Mouse (Mus musculus) midbrain, embryonic 16.5 days (tissue): ENCODE measurements around the gene Fam129c. TPM values are rescaled to one million over a fixed set of nuclear protein-coding genes. Genes with fewer than 3 reads are reported as not detected.

Experiments used
- ATAC-seq: fragments of 200-750 bp; cut with Nextera tagmentation; 2 replicates; pipeline ENCODE4 v1.8.0; 2017; ENCODE audit warnings: moderate TSS enrichment
- H3K27ac ChIP-seq: fragments of 300-500 bp; sonication (generic); 2 replicates; pipeline ENCODE4 v1.5.1; 2014; ENCODE audit warnings: mild to moderate bottlenecking, low read length, mixed read lengths
- H3K27me3 ChIP-seq: fragments of 300-500 bp; sonication (generic); 2 replicates; pipeline ENCODE4 v1.6.1; 2014; ENCODE audit warnings: low read depth, low read length, mixed read lengths; ENCODE audit not compliant: control insufficient read depth, insufficient read depth
- H3K36me3 ChIP-seq: fragments of 300-500 bp; sonication (generic); 2 replicates; pipeline ENCODE4 v1.6.1; 2014; ENCODE audit warnings: mild to moderate bottlenecking, low read length, moderate library complexity, mixed read lengths; ENCODE audit not compliant: control insufficient read depth, insufficient read depth
- H3K4me1 ChIP-seq: fragments of 300-500 bp; sonication (generic); 2 replicates; pipeline ENCODE4 v1.6.1; 2014; ENCODE audit warnings: mild to moderate bottlenecking, low read length, mixed read lengths; ENCODE audit not compliant: control insufficient read depth, insufficient read depth
- H3K4me2 ChIP-seq: fragments of 300-500 bp; sonication (generic); 2 replicates; pipeline ENCODE4 v1.6.1; 2014; ENCODE audit warnings: mild to moderate bottlenecking, low read length, mixed read lengths
- H3K4me3 ChIP-seq: fragments of 300-500 bp; sonication (generic); 2 replicates; pipeline ENCODE4 v1.5.1; 2014; ENCODE audit warnings: low read depth, mild to moderate bottlenecking, low read length, moderate library complexity, mixed read lengths
- H3K9ac ChIP-seq: fragments of 300-500 bp; sonication (generic); 2 replicates; pipeline ENCODE4 v1.6.1; 2014; ENCODE audit warnings: low read depth, low read length, mixed read lengths
- H3K9me3 ChIP-seq: fragments of 300-500 bp; sonication (generic); replicated peaks from 2 replicates; pipeline ENCODE4 v1.6.1; 2014; ENCODE audit warnings: mild to moderate bottlenecking, low read length, mixed read lengths; ENCODE audit not compliant: control insufficient read depth, poor library complexity, severe bottlenecking
- WGBS: fragments of 180-500 bp; shearing (Covaris S2); extraction: QIAGEN DNeasy Blood & Tissue Kit; methylation state at CpG from one replicate; pipeline ENCODE4 v1.1.7; 2014; 5-methylcytosine and 5-hydroxymethylcytosine counted together
- polyA plus RNA-seq: library from polyadenylated mRNA; unstranded; fragments of >200 nt; fragmentation: Nextera tagmentation; extraction: Ambion mirVana; gene quantifications from 2 replicates; pipeline ENCODE4 v1.2.1, GENCODE M21; 2015

Fam129c gene
- polyA plus RNA-seq, 1 experiment from 2014 or later: 6.4 TPM

DNA sequence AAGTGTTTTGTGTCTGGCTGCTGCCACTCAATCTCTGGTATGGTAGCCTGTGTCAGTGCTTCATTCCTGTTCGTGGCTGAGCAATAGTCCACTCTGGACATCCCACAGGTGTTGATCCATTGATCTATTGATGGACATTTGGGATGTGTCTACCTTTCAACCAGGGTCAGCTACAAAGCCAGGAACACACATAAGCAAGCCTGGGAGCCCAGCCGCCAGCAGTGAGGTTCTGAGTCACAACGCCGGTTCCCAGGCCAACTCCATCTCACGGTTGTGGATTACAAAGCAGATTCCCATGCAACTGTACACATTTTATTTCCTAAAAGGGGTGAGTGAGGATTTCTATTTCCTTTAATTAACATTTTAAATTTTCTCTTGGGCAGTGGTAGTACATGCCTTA, 36.7 kb upstream of the Fam129c start:
- Histone ChIP-seq H3K9ac (no peak overlapping the region), H3K4me2 (no peak overlapping the region), H3K9me3 (no peaks in the 10 kb centered on the region), H3K27ac (no peak overlapping the region), H3K27me3 (peaks cover 67% of the 10 kb centered on the region), H3K36me3 (no peaks in the 10 kb centered on the region), H3K4me3 (no peak overlapping the region), H3K4me1 (peaks cover 13% of the 10 kb centered on the region)
- ATAC-seq: no peak
- 82% methylated on average over 5 of the region's 5 CpGs for WGBS

DNA sequence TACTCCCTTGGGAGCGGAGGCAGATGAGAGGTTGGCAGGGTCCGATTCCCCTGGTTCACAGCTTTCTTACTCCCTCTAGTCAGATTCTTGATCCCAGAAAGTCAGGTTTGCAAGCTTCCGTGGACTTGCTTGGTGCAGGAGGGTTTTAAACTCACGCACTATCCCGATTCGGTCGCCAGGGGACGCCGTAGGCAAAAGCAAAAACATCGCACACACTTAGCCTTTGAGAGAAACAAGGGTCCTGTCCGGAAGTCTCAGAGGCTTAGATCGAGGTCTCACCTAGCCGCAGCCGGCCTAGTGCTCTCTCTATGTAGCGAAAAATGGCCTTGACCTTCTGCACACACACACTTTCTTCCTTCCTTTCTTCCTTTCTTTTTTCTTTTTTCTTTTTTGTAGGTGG, 36.0 kb upstream of the Fam129c start:
- Histone ChIP-seq H3K9me3 (no peaks in the 10 kb centered on the region), H3K4me3 (no peak overlapping the region), H3K27ac (no peak overlapping the region), H3K9ac (no peak overlapping the region), H3K27me3 (peaks cover 65% of the 10 kb centered on the region), H3K4me1 (peaks cover 13% of the 10 kb centered on the region), H3K4me2 (no peak overlapping the region), H3K36me3 (no peaks in the 10 kb centered on the region)
- 3% methylated on average over 15 of the region's 15 CpGs for WGBS
- 0 out of 2 replicates have a peak, but pooled peaks have one; percentile 22 for ATAC-seq

DNA sequence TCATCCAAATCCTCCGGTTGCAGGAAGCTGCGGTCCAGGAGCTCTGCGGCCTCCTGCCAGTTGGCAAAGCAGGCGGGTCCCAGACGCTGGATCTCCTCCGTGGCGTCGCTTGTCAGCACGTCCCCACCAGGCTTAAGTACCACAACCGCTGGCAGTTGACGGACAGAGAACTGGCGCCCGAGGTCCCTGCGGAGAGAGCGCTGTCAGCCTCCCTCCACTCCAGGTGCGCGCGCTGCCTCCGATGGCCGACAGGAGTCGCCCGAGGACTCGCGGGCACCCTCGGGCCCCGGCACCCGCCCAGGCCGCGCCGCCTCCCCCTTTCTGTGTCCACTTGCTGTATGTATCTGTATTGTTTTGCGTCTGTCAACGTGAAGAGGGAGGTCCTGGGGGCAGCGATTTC, 34.7 kb upstream of the Fam129c start:
- no peaks in the 10 kb centered on the region for H3K9me3 ChIP-seq
- peak; percentile 46; the same call in 1 of the 2 replicates for ATAC-seq

GRCm38 (mm10) chr8:71563992-71564391, 33.5 kb upstream of the Fam129c start:
- Histone ChIP-seq H3K9ac (no peak overlapping the region), H3K4me1 (peaks cover 7% of the 10 kb centered on the region), H3K36me3 (no peaks in the 10 kb centered on the region), H3K27ac (no peak overlapping the region), H3K27me3 (peaks cover 43% of the 10 kb centered on the region), H3K9me3 (no peaks in the 10 kb centered on the region), H3K4me2 (no peak overlapping the region), H3K4me3 (no peak overlapping the region)
- 91% methylated on average over 4 of the region's 4 CpGs for WGBS
- ATAC-seq: no peak

More for the DNA sequence above, 34.7 kb upstream of the Fam129c start:
- peaks cover 13% of the 10 kb centered on the region for H3K4me1 ChIP-seq
- under 1% methylated on average over 33 of the region's 33 CpGs for WGBS
- peaks cover 55% of the 10 kb centered on the region for H3K27me3 ChIP-seq
- peak overlapping the region; percentile 55 for H3K9ac ChIP-seq
- peak overlapping the region; percentile 47 for H3K4me2 ChIP-seq
- no peak overlapping the region for H3K27ac ChIP-seq
- no peaks in the 10 kb centered on the region for H3K36me3 ChIP-seq
- H3K4me3 ChIP-seq: peak overlapping the region; percentile 28

GRCm38 (mm10) chr8:71566501-71566900, 30.9 kb upstream of the Fam129c start, which contains the start of gene Nxnl1:
TSS of gene Nxnl1 (minus strand) at chr8:71566601.
- Histone ChIP-seq H3K9ac (no peak within 1 kb of the TSS), H3K27me3 (peaks cover 21% of the 10 kb centered on the region), H3K4me2 (no peak within 1 kb of the TSS), H3K36me3 (no peaks in the 10 kb centered on the region), H3K27ac (no peak within 1 kb of the TSS), H3K4me3 (no peak within 1 kb of the TSS), H3K4me1 (peaks cover 11% of the 10 kb centered on the region), H3K9me3 (no peaks in the 10 kb centered on the region)
- WGBS: 54% methylated on average over 3 of the region's 3 CpGs
- no peak for ATAC-seq

DNA sequence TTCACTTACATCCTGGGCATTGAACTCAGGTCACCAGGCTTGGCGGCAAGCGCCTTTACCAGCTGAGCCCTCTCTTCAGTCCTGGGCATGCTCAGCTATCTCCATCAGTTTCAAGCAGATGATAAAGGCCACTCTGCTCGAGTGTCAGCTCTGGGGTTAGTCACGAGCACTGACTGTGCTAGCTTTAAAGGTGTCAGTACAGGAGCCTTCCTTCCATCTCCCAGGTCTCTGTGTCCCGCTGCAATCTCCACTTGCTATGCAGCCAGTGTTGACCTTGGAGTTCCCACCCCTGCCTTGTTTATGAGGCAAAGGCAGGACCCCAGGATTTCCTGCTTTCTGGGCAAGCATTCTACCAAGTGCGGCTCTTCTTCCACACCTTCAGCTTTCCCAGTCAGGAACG, 29.9 kb upstream of the Fam129c start:
- Histone ChIP-seq H3K27ac (no peak overlapping the region), H3K4me2 (no peak overlapping the region), H3K4me1 (peaks cover 20% of the 10 kb centered on the region), H3K27me3 (peaks cover 10% of the 10 kb centered on the region), H3K9ac (no peak overlapping the region), H3K9me3 (no peaks in the 10 kb centered on the region), H3K4me3 (no peak overlapping the region), H3K36me3 (no peaks in the 10 kb centered on the region)
- 79% methylated on average over 7 of the region's 7 CpGs for WGBS
- ATAC-seq: no peak

DNA sequence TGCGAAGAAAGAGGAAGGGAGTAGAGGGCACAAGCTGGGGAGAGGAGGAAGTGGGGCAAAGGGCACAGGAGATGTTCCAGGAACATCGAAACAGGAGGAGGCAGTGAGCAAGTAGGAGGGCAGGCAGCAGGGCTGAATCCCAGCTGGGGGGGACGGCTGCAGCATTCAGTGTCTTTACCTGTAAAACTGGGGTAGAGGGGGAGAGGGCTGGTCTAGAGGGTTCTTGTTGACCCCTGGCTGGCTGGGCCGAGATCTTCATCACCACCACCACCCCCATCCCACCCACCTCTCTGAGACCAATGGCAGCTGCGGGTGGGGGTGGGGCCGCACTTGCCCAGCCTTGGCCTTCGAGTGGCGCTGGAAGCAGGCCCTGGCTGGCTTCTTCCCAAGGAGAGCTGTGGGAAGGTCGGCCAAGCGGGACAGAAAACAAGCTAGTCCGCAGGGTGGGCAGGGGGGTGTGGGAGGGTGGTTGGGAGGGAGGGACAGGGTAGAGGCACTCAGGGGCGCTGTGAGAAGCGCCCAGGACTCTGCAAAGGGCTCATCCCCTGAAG, 29.0 kb upstream of the Fam129c start, which contains the start of gene Slc27a1:
Slc27a1 (plus strand) TSS at position 496 of the 551 bp plus-strand sequence.
- Histone ChIP-seq H3K27me3 (peaks cover 7% of the 10 kb centered on the region; the same call in 1 of the 2 replicates), H3K4me2 (peak within 1 kb of the TSS; percentile 62), H3K9me3 (no peaks in the 10 kb centered on the region), H3K9ac (peak within 1 kb of the TSS; percentile 75), H3K4me1 (peaks cover 19% of the 10 kb centered on the region), H3K27ac (peak within 1 kb of the TSS; percentile 90), H3K36me3 (no peaks in the 10 kb centered on the region), H3K4me3 (peak within 1 kb of the TSS; percentile 73)
- 9% methylated on average over 13 of the region's 13 CpGs for WGBS
- ATAC-seq: no peak

- Histone ChIP-seq H3K9me3 (no peaks in the 10 kb centered on the region), H3K27ac (peak overlapping the region; percentile 90), H3K4me2 (peak overlapping the region; percentile 62), H3K27me3 (peaks cover 7% of the 10 kb centered on the region; the same call in 1 of the 2 replicates), H3K36me3 (no peaks in the 10 kb centered on the region), H3K4me3 (peak overlapping the region; percentile 73), H3K4me1 (peaks cover 19% of the 10 kb centered on the region), H3K9ac (peak overlapping the region; percentile 75)
- WGBS: 16% methylated on average over 6 of the region's 6 CpGs
- no peak for ATAC-seq
Observed at GRCm38 (mm10) chr8:71568941-71569340, 28.5 kb upstream of the Fam129c start.

- H3K27me3 ChIP-seq: peaks cover 7% of the 10 kb centered on the region; the same call in 1 of the 2 replicates
- peak overlapping the region; percentile 75 for H3K9ac ChIP-seq
- under 1% methylated on average over 51 of the region's 51 CpGs for WGBS
- peak overlapping the region; percentile 62 for H3K4me2 ChIP-seq
- H3K27ac ChIP-seq: peak overlapping the region; percentile 90
- peak overlapping the region; percentile 73 for H3K4me3 ChIP-seq
- H3K4me1 ChIP-seq: peaks cover 19% of the 10 kb centered on the region
- no peaks in the 10 kb centered on the region for H3K36me3 ChIP-seq
- peak; percentile 85 for ATAC-seq
- H3K9me3 ChIP-seq: no peaks in the 10 kb centered on the region
Observed at GRCm38 (mm10) chr8:71569366-71570290, 27.8 kb upstream of the Fam129c start.
